Mouse (Mus musculus) liver, postnatal 0 days (tissue): Measurements from ENCODE around the gene Chst3. TPM values are rescaled to one million over a fixed set of nuclear protein-coding genes. Genes with fewer than 3 reads are reported as not detected.

Experiments used
- ATAC-seq: fragments of 200-750 bp; cut with Nextera tagmentation; 2 replicates; pipeline ENCODE4 v1.8.0; 2017; ENCODE audit warnings: mild to moderate bottlenecking, moderate library complexity
- DNase-seq: peaks from one replicate; pipeline ENCODE4 v3.0.0-alpha.2; 2016
- H3K27ac ChIP-seq: fragments of 300-500 bp; sonication (generic); 2 replicates; pipeline ENCODE4 v1.5.1; 2014; ENCODE audit warnings: antibody characterized with exemption, moderate library complexity, mild to moderate bottlenecking, low read depth
- H3K27me3 ChIP-seq: fragments of 300-500 bp; sonication (generic); 2 replicates; pipeline ENCODE4 v1.6.1; 2014; ENCODE audit warnings: low read length, control low read depth, mixed read lengths; ENCODE audit not compliant: insufficient read depth
- H3K36me3 ChIP-seq: fragments of 300-500 bp; sonication (generic); replicated peaks from 2 replicates; pipeline ENCODE4 v1.6.1; 2014; ENCODE audit warnings: mild to moderate bottlenecking, control low read depth, low read length, moderate library complexity, mixed read lengths; ENCODE audit not compliant: insufficient read depth
- H3K4me1 ChIP-seq: fragments of 300-500 bp; sonication (generic); 2 replicates; pipeline ENCODE4 v1.6.1; 2014; ENCODE audit warnings: antibody characterized with exemption, mild to moderate bottlenecking, control low read depth; ENCODE audit not compliant: insufficient read depth
- H3K4me2 ChIP-seq: fragments of 300-500 bp; sonication (generic); 2 replicates; pipeline ENCODE4 v1.6.1; 2014; ENCODE audit warnings: low read depth, mild to moderate bottlenecking, low read length, moderate library complexity, mixed read lengths
- H3K4me3 ChIP-seq: fragments of 300-500 bp; sonication (generic); 2 replicates; pipeline ENCODE4 v1.5.1; 2014; ENCODE audit warnings: low read depth, low read length
- H3K9ac ChIP-seq: fragments of 300-500 bp; sonication (generic); replicated peaks from 2 replicates; pipeline ENCODE4 v1.6.1; 2014; ENCODE audit warnings: mild to moderate bottlenecking, moderate library complexity
- H3K9me3 ChIP-seq: fragments of 300-500 bp; sonication (generic); 2 replicates; pipeline ENCODE4 v1.6.1; 2016; ENCODE audit warnings: mild to moderate bottlenecking, control low read depth, low read length, mixed read lengths
- CTCF ChIP-seq: sonication (generic); IDR thresholded peaks from 2 replicates; pipeline ENCODE4 v1.5.1; 2016; ENCODE audit warnings: antibody characterized with exemption, low read depth
- EP300 ChIP-seq: IDR thresholded peaks from 2 replicates; pipeline ENCODE4 v1.6.1; 2016; ENCODE audit warnings: antibody characterized with exemption, low read depth, mild to moderate bottlenecking
- WGBS: fragments of 180-500 bp; shearing (Covaris S2); extraction: QIAGEN DNeasy Blood & Tissue Kit; methylation state at CpG from one replicate; pipeline ENCODE4 v1.1.7; 2014; ENCODE audit not compliant: insufficient replicate concordance; 5-methylcytosine and 5-hydroxymethylcytosine counted together
- polyA plus RNA-seq: library from polyadenylated mRNA; unstranded; fragments of >200 nt; fragmentation: Nextera tagmentation; extraction: Ambion mirVana; gene quantifications from 2 replicates; pipeline ENCODE4 v1.2.1, GENCODE M21; 2015

Gene Chst3
- polyA plus RNA-seq, 1 experiment from 2014 or later = 0.73 TPM

DNA sequence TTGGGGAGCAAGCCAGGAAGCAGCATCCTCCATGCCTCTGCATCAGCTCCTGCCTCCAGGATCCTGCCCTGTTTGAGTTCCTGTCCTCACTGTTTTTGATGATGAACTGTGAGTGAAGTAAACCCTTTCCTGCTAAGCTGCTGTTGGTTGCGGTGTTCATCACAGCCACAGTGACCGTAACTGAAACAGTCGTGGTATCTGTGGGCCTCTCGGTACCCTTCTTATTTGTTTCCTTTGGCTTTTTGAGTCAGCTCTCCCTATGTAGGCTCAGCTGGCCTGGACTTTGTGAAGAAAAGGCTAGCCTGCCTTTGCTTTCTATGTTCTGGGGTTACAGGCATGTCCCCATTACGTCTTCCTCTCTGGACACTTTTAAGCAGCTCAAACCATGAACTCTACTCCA, 47.7 kb downstream of the Chst3 start:
- no peak for TF ChIP-seq EP300
- TF ChIP-seq CTCF = no peak
- no peak overlapping the region for H3K4me3 ChIP-seq
- DNase-seq (no peak), ATAC-seq (no peak)
- no peaks in the 10 kb centered on the region for H3K36me3 ChIP-seq
- H3K27ac ChIP-seq = 0 out of 2 replicates have a peak overlapping the region, but pooled peaks have one; percentile 62
- 80% methylated on average over 5 of the region's 5 CpGs for WGBS
- no peaks in the 10 kb centered on the region for H3K4me1 ChIP-seq
- H3K9me3 ChIP-seq = no peaks in the 10 kb centered on the region
- no peak overlapping the region for H3K4me2 ChIP-seq
- H3K27me3 ChIP-seq = no peaks in the 10 kb centered on the region
- H3K9ac ChIP-seq = no peak overlapping the region

DNA sequence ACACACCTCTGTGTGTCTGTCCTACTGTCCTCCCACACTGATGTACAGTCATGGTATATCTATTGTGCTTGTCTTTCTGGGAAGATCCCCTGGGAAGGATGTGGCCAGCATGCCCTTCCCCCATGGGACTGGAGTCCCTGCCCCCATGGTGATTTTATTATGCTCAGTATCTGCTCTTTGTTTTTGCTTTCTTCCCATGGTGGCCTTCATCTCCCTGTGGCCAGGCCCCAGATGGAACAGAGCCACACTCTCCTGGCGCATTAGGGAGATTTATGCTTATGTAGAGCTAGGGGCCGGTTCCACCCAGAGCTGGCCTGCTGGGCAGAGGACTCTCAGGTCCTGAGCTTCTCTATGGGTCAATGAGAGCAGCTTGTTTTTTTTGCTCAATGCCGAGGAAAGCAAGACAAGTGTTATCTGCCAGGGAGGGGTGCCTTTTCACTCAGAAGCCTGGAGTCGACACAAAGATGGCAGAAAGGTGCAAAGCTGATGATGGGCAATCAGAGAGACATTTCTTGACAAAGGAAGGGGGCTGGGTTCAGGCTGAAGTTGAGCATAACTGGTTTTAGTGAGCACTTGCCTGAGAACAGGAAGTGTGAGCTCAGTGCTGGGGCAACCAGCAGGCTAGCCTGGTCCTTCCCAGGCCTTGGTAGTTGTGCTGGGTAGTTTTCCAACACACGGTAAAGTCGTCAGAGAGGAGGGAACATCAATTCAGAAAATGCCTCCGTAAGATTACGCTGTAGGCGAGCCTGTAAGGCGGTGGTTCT, 48.6 kb downstream of the Chst3 start:
- no peaks in the 10 kb centered on the region for H3K36me3 ChIP-seq
- no peak overlapping the region for H3K4me2 ChIP-seq
- no peak overlapping the region for H3K4me3 ChIP-seq
- no peak for TF ChIP-seq CTCF
- no peak for TF ChIP-seq EP300
- H3K9ac ChIP-seq = no peak overlapping the region
- DNase-seq = no peak
- H3K9me3 ChIP-seq = no peaks in the 10 kb centered on the region
- WGBS = 73% methylated on average over 10 of the region's 10 CpGs
- no peaks in the 10 kb centered on the region for H3K27me3 ChIP-seq
- H3K27ac ChIP-seq = peak overlapping the region; percentile 62
- H3K4me1 ChIP-seq = no peaks in the 10 kb centered on the region
- no peak for ATAC-seq

DNA sequence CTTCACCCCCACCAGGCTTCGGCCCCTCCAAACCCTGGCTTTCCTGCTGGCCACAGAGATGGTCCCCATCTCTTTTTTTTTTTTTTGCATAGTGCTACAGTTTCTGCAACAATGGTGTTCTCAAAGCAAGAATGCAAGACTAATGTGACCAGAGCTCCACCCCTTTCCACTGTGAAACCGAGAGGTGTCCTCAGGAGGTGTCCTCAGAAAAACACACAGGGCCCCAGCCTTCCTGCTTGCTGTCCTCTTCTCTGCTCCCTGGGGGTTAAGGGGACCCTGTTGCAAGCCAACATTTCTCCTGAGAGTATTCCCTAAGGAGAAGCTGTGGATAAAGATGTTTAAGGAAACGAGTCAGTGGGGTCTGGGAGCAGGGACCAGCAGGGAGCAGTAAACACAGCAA, 50.1 kb downstream of the Chst3 start:
- H3K27me3 ChIP-seq = no peaks in the 10 kb centered on the region
- 58% methylated on average over 3 of the region's 3 CpGs for WGBS
- DNase-seq (no peak), ATAC-seq (no peak)
- H3K4me3 ChIP-seq = no peak overlapping the region
- H3K9ac ChIP-seq = no peak overlapping the region
- no peak overlapping the region for H3K4me2 ChIP-seq
- no peak for TF ChIP-seq CTCF
- TF ChIP-seq EP300 = no peak
- no peaks in the 10 kb centered on the region for H3K9me3 ChIP-seq
- H3K36me3 ChIP-seq = no peaks in the 10 kb centered on the region
- H3K27ac ChIP-seq = peak overlapping the region; percentile 85
- H3K4me1 ChIP-seq = no peaks in the 10 kb centered on the region

DNA sequence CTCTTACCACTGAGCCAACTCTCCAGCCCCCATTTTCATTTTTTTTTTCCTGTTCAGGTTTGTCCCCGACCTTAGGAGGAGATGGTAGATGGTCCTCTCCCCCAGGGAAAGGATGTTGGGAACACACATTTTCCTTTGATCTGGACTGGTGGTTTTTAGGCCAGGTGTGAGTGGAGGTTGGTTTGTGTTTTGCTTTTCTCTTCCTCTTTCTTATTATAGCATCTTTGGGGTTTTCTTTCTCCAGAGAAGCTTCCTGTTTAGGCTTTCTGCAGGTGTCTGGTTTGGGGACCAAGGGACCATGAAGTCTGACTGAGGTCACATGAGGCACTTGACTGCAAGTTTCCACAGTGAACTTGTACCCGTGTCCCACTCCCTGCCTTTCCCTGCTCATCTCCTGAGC, 50.8 kb downstream of the Chst3 start:
- Histone ChIP-seq H3K4me1 (no peaks in the 10 kb centered on the region), H3K4me2 (no peak overlapping the region), H3K4me3 (no peak overlapping the region), H3K36me3 (no peaks in the 10 kb centered on the region), H3K9ac (no peak overlapping the region), H3K27ac (peak overlapping the region; percentile 85), H3K9me3 (no peaks in the 10 kb centered on the region), H3K27me3 (no peaks in the 10 kb centered on the region)
- no peak for DNase-seq
- 26% methylated on average over 2 of the region's 2 CpGs for WGBS
- TF ChIP-seq EP300 (peak; percentile 72), CTCF (no peak)
- peak; percentile 13; the same call in 1 of the 2 replicates for ATAC-seq

DNA sequence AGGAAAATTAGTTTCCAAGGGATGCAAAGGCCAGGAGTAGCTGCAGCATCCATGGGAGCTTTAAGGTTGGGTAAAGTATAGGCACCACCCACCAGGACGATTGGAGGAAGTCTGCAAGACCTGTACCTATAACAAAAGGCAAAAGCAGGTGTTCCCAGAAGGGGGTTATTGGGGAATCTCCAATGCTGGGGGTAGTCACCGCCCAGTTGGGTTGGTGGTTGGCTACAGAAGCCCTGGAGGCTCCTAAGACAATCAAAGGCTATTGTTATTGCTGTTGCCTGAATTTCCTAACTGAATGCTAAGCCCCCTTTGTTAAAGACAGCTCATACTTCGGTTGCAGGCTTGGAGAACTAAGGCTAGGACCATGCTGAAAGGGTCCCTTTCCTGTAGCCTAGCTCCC, 53.0 kb downstream of the Chst3 start:
- TF ChIP-seq EP300 (no peak), CTCF (no peak)
- H3K4me2 ChIP-seq = no peak overlapping the region
- no peaks in the 10 kb centered on the region for H3K27me3 ChIP-seq
- ATAC-seq (no peak), DNase-seq (no peak)
- H3K9me3 ChIP-seq = no peaks in the 10 kb centered on the region
- no peak overlapping the region for H3K9ac ChIP-seq
- no peaks in the 10 kb centered on the region for H3K4me1 ChIP-seq
- H3K36me3 ChIP-seq = no peaks in the 10 kb centered on the region
- no peak overlapping the region for H3K4me3 ChIP-seq
- no peak overlapping the region for H3K27ac ChIP-seq
- WGBS = 56% methylated on average over 3 of the region's 3 CpGs

DNA sequence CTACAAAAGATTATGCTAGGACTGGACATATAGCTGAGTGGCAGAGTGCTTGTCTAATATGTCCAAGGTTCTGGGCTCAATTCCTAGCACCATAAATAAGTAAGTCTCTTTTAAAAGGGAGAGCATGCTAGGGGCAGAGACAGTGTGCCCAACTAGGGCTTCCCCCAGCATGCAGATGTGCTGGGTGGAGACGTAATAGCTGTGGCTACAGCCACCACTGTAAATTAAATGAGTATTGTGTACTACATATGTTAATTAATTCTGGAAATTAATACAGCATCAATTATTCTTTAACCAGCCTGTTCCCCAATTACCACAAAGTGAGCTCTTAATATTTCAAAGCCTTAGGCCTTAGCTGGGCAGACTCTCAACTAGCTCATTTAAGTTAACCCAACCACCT, 54.2 kb downstream of the Chst3 start:
- no peaks in the 10 kb centered on the region for H3K27me3 ChIP-seq
- TF ChIP-seq EP300 (no peak), CTCF (no peak)
- no peak overlapping the region for H3K4me2 ChIP-seq
- DNase-seq (no peak), ATAC-seq (no peak)
- no peaks in the 10 kb centered on the region for H3K36me3 ChIP-seq
- no peak overlapping the region for H3K27ac ChIP-seq
- H3K9me3 ChIP-seq = no peaks in the 10 kb centered on the region
- no peak overlapping the region for H3K9ac ChIP-seq
- H3K4me1 ChIP-seq = no peaks in the 10 kb centered on the region
- H3K4me3 ChIP-seq = no peak overlapping the region
- WGBS = 66% methylated on average over 1 of the region's 1 CpGs

DNA sequence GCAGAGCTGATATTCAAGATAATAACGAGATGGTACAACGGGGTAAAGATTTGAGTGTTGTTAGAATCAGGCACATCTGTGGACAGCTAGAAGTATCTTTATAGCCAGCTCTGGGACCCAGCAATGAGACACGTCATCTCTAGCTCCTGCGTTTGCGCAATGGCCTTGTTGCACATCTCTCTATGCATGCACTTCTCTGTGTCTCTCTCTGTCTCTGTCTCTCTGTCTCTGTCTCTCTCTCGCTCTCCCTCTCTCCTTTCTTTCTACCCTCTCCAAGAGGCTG, 56.1 kb downstream of the Chst3 start:
- no peak overlapping the region for H3K9ac ChIP-seq
- no peaks in the 10 kb centered on the region for H3K4me1 ChIP-seq
- 76% methylated on average over 6 of the region's 6 CpGs for WGBS
- H3K9me3 ChIP-seq = no peaks in the 10 kb centered on the region
- ATAC-seq (no peak), DNase-seq (no peak)
- no peak overlapping the region for H3K4me3 ChIP-seq
- H3K36me3 ChIP-seq = no peaks in the 10 kb centered on the region
- TF ChIP-seq EP300 = no peak
- TF ChIP-seq CTCF = no peak
- H3K4me2 ChIP-seq = no peak overlapping the region
- no peaks in the 10 kb centered on the region for H3K27me3 ChIP-seq
- peak overlapping the region; percentile 34; the same call in 1 of the 2 replicates for H3K27ac ChIP-seq
